Mouse (Mus musculus): ENCODE data around the gene Gpc3. TPM values are rescaled to one million over a fixed set of nuclear protein-coding genes. Genes with fewer than 3 reads are reported as not detected.
A peak's percentile ranks its signal among the peaks of the same experiment; 100 is the strongest.

Gene Gpc3
- total RNA-seq (2014; fragmentation: Nextera tagmentation): not detected in 2 replicates
- total RNA-seq (2017): not detected in 2 replicates

- ATAC-seq (replicated peaks; ENCODE audit: low FRiP score, low TSS enrichment, poor library complexity, severe bottlenecking): no peak
Measured at GRCm38 (mm10) chrX:52613328-52614030, at the start of gene Gpc3. Gpc3 (minus strand) TSS chrX:52613950.

DNA sequence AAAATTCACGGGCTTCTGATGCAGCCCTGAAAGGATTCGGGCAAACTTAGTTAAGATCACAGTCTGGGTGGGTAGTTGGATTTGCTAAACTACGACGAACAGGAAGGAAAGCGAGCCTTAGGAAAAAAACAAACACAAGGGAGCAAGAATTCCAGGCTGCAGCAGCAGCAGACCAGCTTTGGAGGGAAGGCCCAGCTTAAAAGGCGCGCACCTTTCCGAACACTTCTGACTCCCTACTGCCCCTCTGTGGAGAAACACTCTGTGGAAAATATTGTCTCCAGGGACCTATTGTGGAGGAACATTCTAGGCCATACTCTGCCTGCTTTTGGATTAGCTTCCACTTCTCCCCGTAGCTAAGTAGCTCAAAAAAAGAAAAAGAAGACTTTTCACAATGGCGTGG, 38.2 kb upstream of the Gpc3 start:
- ATAC-seq (replicated peaks; ENCODE audit: low FRiP score, low TSS enrichment, poor library complexity, severe bottlenecking): no peak

- ATAC-seq (replicated peaks; ENCODE audit: low FRiP score, low TSS enrichment, poor library complexity, severe bottlenecking): no peak
Measured at GRCm38 (mm10) chrX:52651472-52651948, 37.8 kb upstream of the Gpc3 start.

DNA sequence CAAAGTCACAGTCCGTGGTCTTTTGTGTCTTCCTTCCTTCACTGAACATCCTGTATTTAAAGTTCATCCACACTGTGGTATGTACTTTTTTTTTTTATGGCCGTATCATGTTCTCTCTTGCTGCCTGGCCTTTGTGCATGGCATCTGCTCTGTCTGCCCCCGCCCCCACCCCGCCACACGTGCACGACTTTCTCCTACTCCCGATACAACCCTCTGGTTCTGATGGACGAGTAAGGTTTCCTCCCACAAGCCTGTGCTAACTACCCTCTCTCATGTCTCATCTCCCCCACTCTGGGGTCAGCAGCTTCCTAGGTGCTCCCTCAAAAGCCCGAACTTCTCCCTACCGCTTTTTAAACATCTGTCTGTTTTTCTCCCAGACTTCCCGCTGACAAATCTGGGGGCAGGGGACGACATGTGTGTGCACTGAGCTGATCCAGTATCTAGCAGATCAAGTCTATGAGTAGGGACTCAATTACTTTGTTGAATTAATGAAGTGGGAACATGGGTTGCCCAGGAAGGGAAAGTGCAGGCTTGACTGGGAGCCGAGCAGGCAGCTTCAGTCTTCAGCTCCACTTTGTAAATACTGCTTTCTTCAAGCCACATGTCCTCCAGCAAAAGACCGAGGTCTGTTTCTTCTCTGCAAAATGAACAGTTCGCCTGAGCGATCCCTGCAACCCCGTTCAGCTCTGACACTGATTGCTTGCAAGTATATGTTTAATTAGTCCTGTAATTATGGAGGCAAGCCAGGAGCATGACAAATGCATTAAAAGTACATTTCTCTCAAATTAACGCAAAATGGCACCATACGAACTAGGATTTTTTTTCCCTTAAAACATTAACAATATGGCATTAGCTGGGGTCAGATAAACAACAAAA, 35.4 kb upstream of the Gpc3 start:
- no peak for ATAC-seq (replicated peaks; ENCODE audit: low FRiP score, low TSS enrichment, poor library complexity, severe bottlenecking)

DNA sequence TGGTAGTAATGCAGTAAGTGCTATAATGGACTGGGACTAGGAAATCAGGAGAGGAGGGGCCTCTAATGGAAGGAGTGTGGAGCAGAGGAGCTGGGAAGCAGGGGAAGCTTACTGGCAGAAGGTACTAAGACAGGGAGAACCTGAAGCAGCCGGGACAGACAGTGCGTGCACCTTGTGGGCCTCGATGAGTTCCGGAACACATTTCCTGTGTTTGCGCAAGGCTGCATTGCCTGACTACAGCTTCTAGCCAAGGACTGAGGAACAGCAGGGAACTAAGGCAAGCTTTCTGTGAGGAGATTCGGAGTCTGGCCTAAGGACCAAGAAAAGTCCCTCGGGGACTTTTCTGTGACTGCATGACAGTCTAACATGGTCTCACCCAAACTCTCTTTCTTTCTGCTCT, 30.6 kb upstream of the Gpc3 start:
- ATAC-seq (replicated peaks; ENCODE audit: low FRiP score, low TSS enrichment, poor library complexity, severe bottlenecking): no peak

GRCm38 (mm10) chrX:52643350-52643749, 29.6 kb upstream of the Gpc3 start:
- no peak for ATAC-seq (replicated peaks; ENCODE audit: low FRiP score, low TSS enrichment, poor library complexity, severe bottlenecking)

GRCm38 (mm10) chrX:52642126-52642525, 28.4 kb upstream of the Gpc3 start:
- ATAC-seq (replicated peaks; ENCODE audit: low FRiP score, low TSS enrichment, poor library complexity, severe bottlenecking): no peak

DNA sequence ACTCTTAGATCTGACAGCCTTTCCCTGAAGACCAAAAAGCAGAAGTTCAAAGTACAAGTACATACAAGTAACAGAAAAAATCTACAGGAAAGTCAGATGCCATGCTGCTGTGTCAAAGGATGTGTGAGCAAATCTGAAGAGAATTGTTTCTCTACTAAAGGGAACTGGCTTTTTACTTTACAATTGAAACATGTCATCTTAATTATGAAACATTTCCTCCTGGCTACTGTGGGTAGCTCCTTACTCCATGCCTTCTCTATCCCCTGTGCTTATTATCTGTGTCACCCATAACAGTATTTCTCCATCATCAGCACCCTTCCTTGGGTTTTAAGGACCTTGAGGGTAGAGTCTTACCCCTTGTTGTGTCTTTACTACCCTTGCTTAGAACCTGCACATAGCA, 23.7 kb upstream of the Gpc3 start:
- no peak for ATAC-seq (replicated peaks; ENCODE audit: low FRiP score, low TSS enrichment, poor library complexity, severe bottlenecking)

DNA sequence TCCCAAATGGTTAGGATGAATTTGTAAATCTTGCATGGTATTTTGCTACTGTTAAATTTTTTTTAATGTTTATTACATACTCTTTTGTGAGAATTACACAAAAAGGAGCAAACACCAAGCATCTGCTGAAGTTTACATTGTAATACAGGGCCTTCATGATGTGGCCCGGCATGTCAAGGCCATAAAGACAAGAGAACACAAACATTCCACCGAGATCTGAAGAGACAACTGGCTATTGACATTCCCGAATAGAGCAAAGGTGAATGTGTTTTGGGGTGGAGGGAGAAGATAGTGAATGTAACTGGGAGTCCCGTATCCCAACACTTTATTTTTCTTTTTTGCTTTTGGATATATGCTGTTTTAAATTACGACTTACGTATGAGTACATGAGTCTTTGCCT, 20.2 kb upstream of the Gpc3 start:
- ATAC-seq (replicated peaks; ENCODE audit: low FRiP score, low TSS enrichment, poor library complexity, severe bottlenecking): no peak

DNA sequence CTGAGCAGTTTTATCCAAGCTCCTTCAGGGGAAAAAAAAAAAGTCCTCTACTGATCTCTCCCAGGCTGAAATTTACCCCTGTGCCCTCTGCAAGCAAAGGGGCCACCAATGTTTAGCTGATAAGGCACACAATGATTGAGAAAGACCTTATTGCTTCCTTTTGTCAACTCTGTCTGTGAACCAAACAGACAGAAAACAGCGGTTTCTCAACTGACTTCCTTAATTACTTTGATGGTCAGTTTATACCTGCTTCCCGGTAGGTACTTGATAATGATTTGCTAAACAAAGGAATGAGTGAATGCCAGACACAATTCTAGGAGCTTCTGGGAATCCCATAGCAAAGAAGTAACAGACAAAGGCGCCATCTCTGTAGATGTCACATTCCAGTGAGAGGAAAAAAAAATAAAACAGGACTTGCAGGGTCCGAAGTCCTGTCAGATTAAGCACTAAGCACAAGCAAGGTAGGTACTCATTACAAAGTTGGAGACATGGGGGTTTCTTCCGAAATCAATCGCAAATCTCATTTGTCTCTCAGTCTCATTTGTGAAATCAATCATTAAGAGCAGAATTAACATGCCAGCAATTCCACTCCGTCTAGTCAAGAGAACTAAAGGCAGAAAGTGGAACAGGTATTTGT, 19.1 kb upstream of the Gpc3 start:
- no peak for ATAC-seq (replicated peaks; ENCODE audit: low FRiP score, low TSS enrichment, poor library complexity, severe bottlenecking)

GRCm38 (mm10) chrX:52626963-52627716, 13.4 kb upstream of the Gpc3 start:
- ATAC-seq (replicated peaks; ENCODE audit: low FRiP score, low TSS enrichment, poor library complexity, severe bottlenecking): no peak

DNA sequence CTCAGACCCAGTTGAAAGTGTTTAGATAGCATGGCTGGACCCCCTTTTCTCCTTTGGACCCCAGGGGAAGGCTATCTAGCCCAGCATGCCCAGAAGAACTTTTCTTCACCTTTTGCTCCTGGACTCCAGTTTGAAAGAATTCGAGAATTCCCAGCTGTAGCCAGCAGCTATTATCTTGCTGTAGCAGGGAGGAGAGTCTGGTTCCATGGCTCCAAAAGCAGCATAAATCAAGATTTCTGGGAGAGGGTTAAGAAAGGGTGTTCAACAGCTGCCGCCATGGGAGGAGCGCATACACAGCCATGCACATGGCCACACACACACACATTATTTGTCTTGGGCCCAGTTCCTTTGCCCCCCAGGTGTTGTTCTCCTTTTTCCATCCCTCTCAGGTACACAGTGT, 4.1 kb upstream of the Gpc3 start:
- ATAC-seq (replicated peaks; ENCODE audit: low FRiP score, low TSS enrichment, poor library complexity, severe bottlenecking): no peak

DNA sequence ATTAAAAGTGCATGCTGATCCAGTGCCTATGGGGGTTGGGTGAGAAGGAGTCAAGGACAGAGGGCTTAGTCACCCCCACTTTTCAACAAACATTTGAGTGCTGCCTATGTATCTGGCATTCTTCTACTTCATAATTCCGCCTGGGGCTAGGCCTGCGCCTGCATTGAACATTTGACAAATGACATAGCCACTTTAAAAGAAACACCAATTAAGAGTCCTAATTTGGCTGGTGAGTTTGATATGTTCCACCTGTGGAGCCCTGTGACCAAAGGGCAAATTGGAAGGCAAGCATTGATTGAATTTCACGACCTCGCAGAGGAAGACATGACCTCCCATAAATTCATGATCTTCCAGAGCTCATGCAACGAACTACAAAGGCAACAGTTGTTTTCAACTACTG, 2.4 kb upstream of the Gpc3 start:
- no peak for ATAC-seq (replicated peaks; ENCODE audit: low FRiP score, low TSS enrichment, poor library complexity, severe bottlenecking)

- ATAC-seq (replicated peaks; ENCODE audit: low FRiP score, low TSS enrichment, poor library complexity, severe bottlenecking): peak; percentile 90
Measured at GRCm38 (mm10) chrX:52614031-52614381, 256 bp upstream of the Gpc3 start.

GRCm38 (mm10) chrX:52612806-52613205, 944 bp downstream of the Gpc3 start:
- no peak for ATAC-seq (replicated peaks; ENCODE audit: low FRiP score, low TSS enrichment, poor library complexity, severe bottlenecking)

- no peak for ATAC-seq (replicated peaks; ENCODE audit: low FRiP score, low TSS enrichment, poor library complexity, severe bottlenecking)
Measured at GRCm38 (mm10) chrX:52611987-52612670, 1.6 kb downstream of the Gpc3 start.

DNA sequence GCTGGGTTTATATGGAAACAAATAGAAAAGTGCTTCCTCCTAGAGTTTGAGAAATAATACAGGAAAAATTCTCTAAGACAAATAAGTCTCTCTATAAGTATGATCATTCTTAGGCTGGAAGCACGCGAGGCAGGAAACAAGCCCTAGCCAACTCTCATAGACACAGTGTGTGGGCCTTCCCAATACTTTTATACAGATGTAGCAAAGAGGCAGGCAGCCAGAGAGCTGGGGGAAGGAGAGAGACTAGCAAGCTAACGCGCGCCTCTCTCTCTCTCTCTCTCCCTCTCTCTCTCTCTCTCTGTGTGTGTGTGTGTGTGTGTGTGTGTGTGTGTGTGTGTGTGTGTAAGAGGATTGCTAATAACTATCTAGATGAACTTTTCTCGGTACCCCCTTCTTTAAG, 2.2 kb downstream of the Gpc3 start:
- no peak for ATAC-seq (replicated peaks; ENCODE audit: low FRiP score, low TSS enrichment, poor library complexity, severe bottlenecking)

DNA sequence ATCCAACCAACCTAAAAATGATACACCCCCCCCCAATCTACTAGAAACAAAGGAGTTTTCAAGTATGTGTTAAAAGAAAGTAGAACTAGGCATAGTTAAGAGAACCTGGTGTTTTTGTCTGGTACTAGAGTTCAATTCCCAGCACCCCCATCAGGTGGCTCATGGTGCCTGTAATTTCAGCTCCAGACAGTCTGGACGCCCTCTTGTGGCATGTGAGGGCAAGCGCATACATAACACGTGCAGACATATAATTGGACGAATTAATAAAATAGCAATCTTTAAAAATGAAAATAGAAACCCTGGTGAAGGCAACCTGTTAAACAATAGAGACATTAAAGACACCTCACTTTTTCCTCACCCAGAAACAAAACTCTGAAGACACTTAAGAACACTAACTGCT, 10.6 kb downstream of the Gpc3 start:
- no peak for ATAC-seq (replicated peaks; ENCODE audit: low FRiP score, low TSS enrichment, poor library complexity, severe bottlenecking)

DNA sequence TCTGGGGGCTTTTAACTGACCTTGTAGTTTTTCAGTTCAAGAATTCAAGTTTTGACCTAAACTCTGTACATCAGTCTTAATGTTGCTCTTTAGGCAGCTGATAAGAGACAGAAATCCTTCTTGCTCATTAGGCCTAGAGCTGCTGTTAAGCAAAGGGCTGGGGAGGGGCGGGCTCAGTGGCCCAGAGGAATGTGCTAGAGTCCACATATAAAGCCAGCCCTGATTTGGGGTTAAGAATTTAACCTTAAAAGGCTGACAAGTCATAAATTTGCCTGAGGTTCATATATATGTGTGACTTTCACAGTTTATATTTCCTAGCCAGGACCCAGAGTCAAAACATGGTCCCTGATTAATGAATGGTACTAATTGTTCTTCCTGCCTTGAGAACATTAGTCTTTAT, 14.5 kb downstream of the Gpc3 start:
- no peak for ATAC-seq (replicated peaks; ENCODE audit: low FRiP score, low TSS enrichment, poor library complexity, severe bottlenecking)
